Mouse (Mus musculus) hematopoietic stem cell, adult 5-6 weeks (primary cell): ENCODE results near the gene Lgr4. TPM values are rescaled to one million over a fixed set of nuclear protein-coding genes. Genes with fewer than 3 reads are reported as not detected.
"Not testable (repeated sequence)": the region's sequence is repeated elsewhere in the genome, so short reads cannot be mapped to it uniquely, and the experiment has no call there.

ENCODE experiments used
- ATAC-seq, 2 experiments: fragments of 125-278 bp in 1 of 2; replicated peaks in 1 of 2; 2 replicates each; pipeline ENCODE4 v1.8.0; 2016 to 2017; ENCODE audit warnings: inconsistent platforms in 2 of 2, mild to moderate bottlenecking in 2 of 2, moderate number of reproducible peaks in 2 of 2, low read depth in 1 of 2, moderate TSS enrichment in 1 of 2; ENCODE audit not compliant: low FRiP score in 2 of 2, poor library complexity in 2 of 2, severe bottlenecking in 2 of 2, insufficient read depth in 1 of 2, low TSS enrichment in 1 of 2
- total RNA-seq: library from RNA; stranded (forward); fragments of 172-1452, 232-1000 nt; gene quantifications from 2 replicates; pipeline ENCODE4 v1.2.3, GENCODE M21; 2017

Lgr4 gene
- 0.74 and 8.4 TPM in 2 replicates for total RNA-seq

DNA sequence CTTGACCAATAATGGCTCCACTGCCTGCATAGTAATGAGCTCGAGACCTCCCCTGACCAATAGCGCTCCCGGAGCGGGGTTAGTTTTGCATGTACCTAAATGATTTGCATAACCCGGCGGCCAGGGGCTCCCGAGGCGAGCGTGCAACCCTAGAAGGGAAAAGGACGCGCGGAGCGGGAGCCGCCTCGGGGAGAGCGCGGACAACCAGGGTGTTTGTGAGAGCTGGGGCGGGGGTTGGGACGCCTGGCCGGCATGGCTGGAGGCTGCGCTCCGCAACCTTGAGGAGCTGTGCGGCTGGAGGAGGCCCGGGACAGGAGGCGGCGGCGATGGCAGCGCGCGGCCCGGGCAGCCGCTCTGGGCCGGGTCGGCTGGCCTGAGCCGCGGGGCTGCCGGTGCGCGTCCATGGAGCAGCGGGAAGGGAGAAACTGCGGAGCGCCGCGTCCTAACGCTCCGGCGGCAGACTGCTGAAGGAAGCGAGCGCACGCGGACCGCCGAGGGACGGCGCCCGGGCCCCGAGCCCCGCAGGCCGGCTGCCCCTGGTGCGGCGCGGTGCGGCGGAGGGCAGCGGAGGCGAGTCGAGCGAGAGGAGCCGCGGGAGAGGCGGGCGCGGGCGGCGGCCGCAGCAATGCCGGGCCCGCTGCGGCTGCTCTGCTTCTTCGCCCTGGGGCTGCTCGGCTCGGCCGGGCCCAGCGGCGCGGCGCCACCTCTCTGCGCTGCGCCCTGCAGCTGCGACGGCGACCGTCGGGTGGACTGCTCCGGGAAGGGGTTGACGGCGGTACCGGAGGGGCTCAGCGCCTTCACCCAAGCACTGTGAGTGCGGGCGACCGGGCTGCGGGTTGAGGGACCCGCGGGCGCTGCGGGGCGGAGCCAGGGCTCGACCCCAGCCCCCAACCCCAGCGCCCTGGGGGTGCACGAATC, at the start of gene Lgr4:
Lgr4 (plus strand) TSS at position 152 of the 918 bp plus-strand sequence.
- peak; percentile 98 to 99 for ATAC-seq

DNA sequence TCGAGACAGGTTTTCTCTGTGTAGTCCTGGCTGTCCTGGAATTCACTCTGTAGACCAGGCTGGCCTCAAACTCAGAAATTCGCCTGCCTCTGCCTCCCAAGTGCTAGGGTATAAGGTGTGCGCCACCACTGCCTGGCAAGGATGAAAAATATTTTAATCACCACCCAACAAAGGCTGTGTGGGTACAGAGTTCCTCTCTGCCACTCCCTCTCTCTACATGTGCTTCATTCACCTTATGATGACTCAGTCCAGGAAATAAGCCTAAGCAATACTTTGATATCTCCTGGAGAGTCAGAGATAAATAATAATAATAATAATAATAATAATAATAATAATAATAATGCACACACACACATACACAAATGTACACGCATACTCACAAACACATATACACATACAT, 38.0 kb upstream of the Lgr4 start:
- not testable (repeated sequence) for ATAC-seq

DNA sequence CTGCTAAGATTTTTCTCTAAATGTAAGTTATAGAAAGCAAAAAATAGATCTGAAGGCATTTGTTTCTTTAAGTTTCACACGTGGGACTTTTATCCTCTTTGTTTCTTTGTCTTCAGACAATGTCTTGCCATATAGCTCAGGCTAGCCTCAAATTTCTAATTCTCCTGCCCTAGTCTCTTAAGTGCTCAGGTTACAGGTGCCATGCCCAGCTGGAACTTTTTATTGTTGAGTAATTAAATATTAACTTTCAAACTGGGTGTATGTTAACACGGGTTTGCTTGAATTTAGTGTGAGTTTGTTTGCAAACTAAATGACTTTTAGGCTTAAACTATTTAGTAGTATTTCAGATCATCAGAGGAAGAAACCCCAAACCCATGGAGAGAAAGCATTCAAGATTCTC, 36.3 kb upstream of the Lgr4 start:
- no peak for ATAC-seq

DNA sequence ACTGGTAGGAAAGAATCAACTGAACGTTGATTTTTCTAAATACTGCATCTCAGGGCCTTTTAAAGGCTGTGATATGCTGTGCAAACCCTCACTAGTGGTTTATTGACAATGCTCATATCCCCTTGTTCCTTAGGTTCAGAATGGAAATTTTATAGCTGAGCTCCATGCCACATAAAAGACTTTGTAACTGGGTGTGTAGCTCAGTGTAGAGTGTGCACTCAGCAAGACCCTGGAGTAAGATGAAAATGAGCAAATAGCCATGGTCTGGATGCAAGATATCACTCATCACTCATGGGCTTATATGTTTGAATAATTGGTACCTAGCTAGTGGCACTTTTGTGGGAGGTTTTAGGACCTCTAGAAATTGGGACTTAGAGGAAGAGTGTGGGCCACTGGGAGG, 35.8 kb upstream of the Lgr4 start:
- no peak for ATAC-seq

DNA sequence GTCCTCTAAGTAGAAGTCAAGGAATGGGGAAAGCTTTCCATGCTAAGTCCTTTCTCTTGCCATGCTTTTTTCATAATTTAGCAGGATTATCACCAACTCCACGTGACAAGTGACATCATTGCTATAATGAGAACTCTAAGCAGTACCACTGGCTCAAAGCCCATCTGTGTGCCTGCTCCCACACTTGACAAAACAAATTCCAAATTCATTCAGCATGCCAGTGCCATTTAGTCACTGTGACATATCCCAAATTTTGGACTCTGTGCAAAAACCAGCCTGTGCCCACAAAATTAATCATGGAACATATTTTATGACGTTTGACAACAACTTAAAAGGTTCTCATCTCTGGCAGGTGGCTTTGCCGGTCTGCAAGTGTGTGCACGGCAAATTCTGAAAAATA, 33.3 kb upstream of the Lgr4 start:
- no peak for ATAC-seq

DNA sequence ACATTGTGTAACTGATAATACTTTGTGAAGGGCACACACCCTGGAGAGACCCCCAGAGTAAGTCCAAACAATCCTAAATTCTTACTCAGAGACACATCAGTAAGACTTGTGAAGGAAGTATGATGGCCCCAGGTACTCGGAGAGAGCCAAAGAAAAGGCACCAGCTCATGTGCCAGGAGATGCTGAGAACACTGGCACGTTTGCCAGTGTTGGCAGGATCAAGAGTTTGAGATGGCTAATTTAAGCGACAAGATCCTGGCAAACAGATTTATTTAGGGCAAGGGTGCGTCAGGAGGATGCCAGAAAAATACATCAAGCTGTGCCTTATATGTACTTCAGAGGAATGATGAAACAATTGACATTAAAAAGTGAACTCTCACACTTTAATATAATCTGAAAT, 32.9 kb upstream of the Lgr4 start:
- ATAC-seq = no peak

DNA sequence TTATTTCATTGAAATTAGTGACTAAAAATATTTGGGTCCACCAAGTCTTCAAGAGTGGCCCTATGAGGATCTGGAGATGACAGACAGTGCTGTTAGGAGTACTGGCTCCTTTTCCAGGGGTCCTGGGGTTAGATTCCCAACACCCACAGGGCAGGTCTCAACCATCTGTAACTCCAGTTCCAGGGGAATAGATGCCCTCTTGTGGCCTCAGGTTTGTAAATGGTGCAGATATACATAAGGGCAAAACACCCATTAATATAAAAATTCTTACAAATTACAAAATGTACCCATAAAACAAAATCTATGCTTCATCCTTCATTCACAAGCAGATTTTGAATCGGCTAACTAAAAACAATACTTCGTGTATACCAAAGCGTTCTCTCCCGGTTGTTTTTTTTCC, 27.4 kb upstream of the Lgr4 start:
- no peak for ATAC-seq

DNA sequence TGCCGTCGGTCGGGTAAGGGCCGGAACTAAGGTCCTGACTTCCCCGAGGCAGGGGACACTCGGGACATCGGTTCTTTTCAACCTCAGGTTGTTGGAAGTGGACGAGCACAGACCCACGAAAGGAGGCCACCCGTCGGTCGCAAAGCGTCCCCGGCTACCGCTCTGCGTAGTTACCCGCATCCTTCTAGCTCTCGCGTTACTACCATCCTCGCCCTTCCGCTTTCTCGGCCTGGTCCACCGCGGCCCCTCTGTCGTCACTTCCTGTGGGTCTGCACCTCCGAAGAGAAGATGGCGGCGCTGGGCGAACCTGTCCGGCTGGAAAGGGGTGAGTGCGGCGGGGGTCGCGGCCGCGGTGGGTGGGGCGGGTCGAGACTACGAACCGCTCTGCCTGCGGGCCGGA, 26.9 kb upstream of the Lgr4 start, which contains the start of gene Lin7c:
Lin7c (plus strand) TSS at position 257 of the 400 bp plus-strand sequence.
- peak; percentile 99 to 100 for ATAC-seq

DNA sequence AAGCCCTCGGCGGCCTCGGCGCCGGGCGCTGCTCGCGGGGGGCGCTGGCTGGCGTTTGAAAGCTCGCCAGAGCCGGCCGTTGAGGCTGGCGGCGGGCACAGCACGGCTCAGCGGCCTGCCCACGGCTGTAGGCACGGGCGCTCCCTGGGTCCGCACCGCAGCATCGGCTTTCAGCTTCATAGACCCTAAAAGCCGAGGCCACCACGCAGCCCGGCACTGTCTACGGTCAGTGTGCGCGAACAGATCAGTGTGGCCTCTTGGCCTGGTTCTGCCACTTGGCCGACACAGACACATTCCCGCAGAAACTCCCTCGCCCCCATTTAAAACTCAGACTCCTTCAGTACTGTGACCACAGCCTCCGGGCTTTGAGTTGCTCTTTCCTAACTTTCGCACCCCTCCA, 26.4 kb upstream of the Lgr4 start:
- ATAC-seq = peak; percentile 12 to 19

DNA sequence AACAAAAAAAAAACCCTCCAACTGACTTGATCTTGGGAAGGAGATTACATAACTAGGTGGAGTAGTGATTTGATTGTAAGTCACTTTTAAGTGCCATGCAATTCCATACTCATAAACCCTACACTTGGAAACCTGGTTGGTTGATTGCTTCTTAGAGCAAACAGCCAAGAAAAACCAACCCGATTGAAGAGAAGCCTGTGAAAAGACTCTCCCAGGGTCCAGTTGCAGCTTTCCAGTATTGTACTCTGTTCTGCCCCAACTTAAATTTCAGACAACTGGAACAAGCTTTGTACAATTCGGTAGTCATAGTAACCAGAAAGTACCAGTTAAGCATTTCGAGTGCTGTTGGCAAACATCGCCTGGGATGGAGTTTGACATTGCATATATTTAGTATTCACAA, 26.0 kb upstream of the Lgr4 start:
- no peak for ATAC-seq

DNA sequence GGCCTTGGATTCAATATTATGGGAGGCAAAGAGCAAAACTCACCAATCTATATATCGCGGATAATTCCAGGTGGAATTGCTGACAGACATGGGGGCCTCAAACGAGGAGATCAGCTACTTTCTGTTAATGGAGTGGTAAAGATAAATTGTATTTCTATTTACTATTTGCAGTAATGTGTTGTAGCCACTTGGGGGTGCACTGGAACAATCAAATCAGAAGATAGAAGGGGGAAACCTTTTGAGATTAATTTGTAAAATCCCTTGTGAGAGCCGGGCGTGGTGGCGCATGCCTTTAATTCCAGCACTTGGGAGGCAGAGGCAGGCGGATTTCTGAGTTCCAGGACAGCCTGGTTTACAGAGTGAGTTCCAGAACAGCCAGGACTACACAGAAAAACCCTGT, 21.1 kb upstream of the Lgr4 start:
- peak; percentile 54; a peak in 1 of 4 replicates for ATAC-seq

DNA sequence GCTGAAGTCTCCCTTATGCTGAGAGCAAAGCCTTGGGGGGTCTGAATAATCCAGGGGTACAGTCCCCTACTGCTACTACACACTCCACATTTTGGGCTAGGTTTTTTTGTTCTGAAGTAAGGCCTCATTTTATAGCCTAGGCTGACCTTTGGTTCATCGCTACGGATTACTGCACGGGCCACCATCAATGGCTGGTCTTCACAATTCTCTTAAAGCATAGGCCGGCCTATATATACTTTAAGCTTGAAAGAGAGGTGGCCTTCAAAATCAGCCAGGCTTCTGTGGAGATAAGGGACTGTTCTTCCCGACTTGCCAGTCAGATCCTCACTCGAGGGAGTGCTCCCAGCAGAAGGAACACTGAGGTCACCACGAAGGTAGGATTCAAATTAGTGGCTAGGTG, 14.6 kb upstream of the Lgr4 start:
- ATAC-seq = no peak

DNA sequence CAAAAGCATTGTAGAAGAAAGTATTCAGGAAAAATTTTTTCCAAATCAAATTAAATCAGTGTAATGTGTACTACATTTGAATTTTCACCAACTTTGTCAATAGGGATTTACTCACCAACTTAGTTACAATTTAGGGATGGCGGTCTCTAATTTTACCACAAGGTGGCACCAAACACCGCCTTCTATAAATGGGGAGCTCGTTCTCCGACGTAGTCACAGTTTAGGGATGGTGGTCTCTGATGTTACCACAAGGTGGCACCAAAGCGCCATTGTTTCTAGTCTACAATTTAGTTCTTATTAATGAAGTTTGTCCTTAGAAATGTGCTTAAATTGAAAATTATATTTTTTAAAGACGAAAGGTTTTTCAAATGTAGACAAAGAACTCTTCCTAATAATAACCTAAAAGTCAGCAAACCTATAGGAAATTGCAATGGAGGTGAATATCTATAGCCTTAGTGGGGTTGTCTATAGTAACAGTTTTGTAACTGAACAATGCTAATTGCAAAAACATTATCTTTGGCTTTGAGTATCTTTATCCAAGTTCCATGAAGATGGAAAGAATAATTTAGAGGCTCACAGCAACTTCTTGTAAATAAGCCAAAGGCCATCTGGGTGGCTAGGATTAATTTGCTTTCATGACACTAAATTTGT, 13.2 kb upstream of the Lgr4 start:
- ATAC-seq = peak; percentile 94 to 100

DNA sequence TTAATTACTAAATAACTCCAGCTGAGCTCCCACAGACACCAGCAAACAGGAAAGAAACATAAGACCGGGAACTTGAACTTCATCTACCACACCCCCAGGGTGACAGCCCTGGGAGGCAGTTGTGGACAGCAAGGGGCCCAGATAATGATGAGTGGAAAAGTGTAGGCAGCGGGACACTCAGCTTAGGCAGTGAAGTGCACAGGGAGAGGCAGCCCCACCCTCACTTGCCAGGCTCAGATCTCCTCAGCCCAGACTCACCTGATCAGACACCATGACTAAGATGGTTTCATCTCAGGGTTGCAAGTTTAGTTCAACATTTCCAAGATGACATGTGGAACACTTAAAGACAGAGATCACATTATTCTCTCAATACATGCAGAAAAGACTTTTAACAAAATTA, 8.3 kb upstream of the Lgr4 start:
- no peak for ATAC-seq

DNA sequence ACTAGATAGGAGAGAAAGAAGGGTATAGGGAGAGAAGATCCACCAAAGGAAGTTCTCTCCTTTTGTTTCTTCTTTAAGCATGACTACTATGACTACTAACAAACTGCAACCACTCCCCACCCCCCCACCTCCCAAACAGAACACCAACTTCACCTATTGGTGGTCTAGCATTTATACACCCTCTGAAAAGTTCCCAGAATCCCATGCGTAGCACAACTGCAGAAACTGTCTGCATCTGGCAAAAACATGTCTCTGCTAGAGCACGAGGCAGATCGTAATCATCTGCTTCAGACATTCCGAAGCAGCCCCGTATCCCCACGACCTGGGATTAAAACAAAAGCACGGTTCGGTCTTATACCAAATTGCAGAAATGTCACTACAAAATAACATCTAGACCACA, 5.2 kb upstream of the Lgr4 start:
- ATAC-seq = no peak

DNA sequence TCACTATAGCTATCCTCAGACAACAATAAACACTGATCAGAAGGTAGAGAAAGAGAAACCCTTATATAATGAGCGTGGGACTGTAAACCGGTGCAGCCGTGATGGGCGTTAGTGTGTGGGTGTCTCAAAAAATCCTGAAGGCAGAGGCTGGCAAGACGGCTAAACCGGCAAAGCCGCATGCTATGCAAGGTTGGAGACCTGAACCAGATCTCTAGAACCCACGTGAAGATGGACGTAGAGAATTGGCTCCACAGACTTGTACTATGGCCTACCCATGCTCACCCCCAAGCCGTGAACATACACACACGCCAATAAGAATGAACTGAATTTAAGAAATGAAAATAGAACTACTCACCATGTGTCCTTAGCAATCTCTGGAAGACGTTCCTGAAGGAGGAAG, 4.7 kb upstream of the Lgr4 start:
- ATAC-seq = no peak

DNA sequence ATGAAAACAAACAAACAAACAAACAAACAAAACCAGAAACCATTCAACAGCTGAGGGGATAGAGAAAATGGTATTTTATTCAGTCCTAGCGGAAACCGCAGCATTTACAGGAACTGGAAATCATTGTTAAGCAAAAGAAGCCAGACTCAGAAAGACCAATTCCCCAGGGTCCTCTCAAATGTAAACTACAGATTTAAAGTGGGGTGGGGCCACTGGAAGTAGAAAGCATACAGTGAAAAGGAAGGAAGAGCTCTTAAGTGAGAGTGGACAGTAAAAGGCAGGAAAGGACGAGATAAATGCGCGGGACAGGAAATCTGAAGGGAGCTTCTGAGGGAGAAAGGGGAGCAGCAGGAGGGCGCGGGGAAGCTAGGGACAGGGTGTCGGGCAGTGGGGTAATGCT, 4.2 kb upstream of the Lgr4 start:
- ATAC-seq = no peak

DNA sequence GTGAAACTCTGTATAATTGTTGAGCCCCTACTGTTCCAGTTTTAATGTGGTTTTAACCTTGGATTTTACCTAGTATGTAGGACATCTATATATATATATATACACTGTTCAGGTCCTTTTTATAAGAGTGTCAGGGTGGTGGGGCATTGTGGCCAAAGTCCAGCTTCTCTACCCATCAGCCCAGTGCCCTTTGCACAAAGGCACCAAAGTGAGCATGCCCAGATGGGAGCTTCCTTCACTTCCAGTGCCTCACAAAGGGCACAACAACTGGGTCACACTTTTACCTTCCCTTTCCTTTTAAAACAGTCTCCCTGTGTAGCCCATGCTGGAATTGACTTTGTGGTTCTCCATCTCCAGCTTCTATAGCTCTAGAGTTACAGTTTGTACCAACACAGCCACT, 2.8 kb upstream of the Lgr4 start:
- ATAC-seq = no peak
